Mouse (Mus musculus) hindbrain, embryonic 11.5 days (tissue): ENCODE measurements around the gene Gm9936. TPM values are rescaled to one million over a fixed set of nuclear protein-coding genes. Genes with fewer than 3 reads are reported as not detected.
"Not testable (repeated sequence)": the region's sequence is repeated elsewhere in the genome, so short reads cannot be mapped to it uniquely, and the experiment has no call there.

Experiments
- ATAC-seq: fragments of 200-750 bp; cut with Nextera tagmentation; 2 replicates; pipeline ENCODE4 v1.8.0; 2017; ENCODE audit warnings: mild to moderate bottlenecking, moderate TSS enrichment, moderate library complexity; ENCODE audit not compliant: low FRiP score
- DNase-seq: peaks from one replicate; pipeline ENCODE4 v3.0.0-alpha.2; 2015; ENCODE audit warnings: low spot score
- H3K27ac ChIP-seq: fragments of 300-500 bp; sonication (generic); 2 replicates; pipeline ENCODE4 v1.5.1; 2014; ENCODE audit warnings: mild to moderate bottlenecking, low read depth, low read length
- H3K27me3 ChIP-seq: fragments of 300-500 bp; sonication (generic); 2 replicates; pipeline ENCODE4 v1.6.1; 2014; ENCODE audit warnings: mild to moderate bottlenecking, low read length, moderate library complexity, mixed read lengths; ENCODE audit not compliant: control insufficient read depth, insufficient read depth
- H3K36me3 ChIP-seq: fragments of 300-500 bp; sonication (generic); 2 replicates; pipeline ENCODE4 v1.6.1; 2014; ENCODE audit warnings: mild to moderate bottlenecking, low read length, moderate library complexity, mixed read lengths; ENCODE audit not compliant: control insufficient read depth, insufficient read depth
- H3K4me1 ChIP-seq: fragments of 300-500 bp; sonication (generic); replicated peaks from 2 replicates; pipeline ENCODE4 v1.6.1; 2014; ENCODE audit warnings: low read length, mixed read lengths; ENCODE audit not compliant: control insufficient read depth, insufficient read depth
- H3K4me2 ChIP-seq: fragments of 300-500 bp; sonication (generic); replicated peaks from 2 replicates; pipeline ENCODE4 v1.6.1; 2014; ENCODE audit warnings: mild to moderate bottlenecking, low read depth, low read length
- H3K4me3 ChIP-seq: fragments of 300-500 bp; sonication (generic); 2 replicates; pipeline ENCODE4 v1.5.1; 2014; ENCODE audit warnings: low read depth, low read length
- H3K9ac ChIP-seq: fragments of 300-500 bp; sonication (generic); 2 replicates; pipeline ENCODE4 v1.6.1; 2014; ENCODE audit warnings: low read depth, low read length
- H3K9me3 ChIP-seq: fragments of 300-500 bp; sonication (generic); 2 replicates; pipeline ENCODE4 v1.6.1; 2016; ENCODE audit warnings: low read length; ENCODE audit not compliant: control insufficient read depth
- WGBS: fragments of 180-500 bp; shearing (Covaris S2); extraction: QIAGEN DNeasy Blood & Tissue Kit; methylation state at CpG from one replicate; pipeline ENCODE4 v1.1.7; 2014; 5-methylcytosine and 5-hydroxymethylcytosine counted together
- polyA plus RNA-seq: library from polyadenylated mRNA; unstranded; fragments of >200 nt; fragmentation: Nextera tagmentation; extraction: Ambion mirVana; gene quantifications from 2 replicates; pipeline ENCODE4 v1.2.1, GENCODE M21; 2014

The Gm9936 gene
- polyA plus RNA-seq, 1 experiment from 2014 or later = 0.69 TPM

DNA sequence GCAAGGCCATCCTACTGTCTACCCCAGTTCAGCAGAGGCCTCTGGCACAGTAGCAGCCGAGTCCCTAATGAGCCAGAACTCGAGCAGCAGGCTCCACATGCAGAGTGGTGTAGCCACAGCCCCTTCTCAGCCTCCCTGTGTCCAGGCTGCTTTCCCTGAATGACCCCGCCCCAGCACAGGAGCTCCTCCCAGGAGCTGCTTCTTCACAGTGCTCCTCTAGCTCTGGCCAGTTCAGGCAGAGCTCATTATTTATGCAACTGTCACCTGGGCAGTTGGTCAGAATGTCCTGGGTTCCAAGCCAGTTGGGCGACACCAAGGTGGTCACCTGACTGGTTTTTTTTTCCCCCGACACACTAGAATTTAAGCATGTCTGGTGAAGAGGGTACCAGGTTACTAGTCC lies 5.1 kb downstream of the Gm9936 start, which contains the start of gene 4930519G04Rik:
Gene 4930519G04Rik, plus strand, starts transcription at position 301 of the 400 bp plus-strand sequence.
- 75% methylated on average over 3 of the region's 5 CpGs for WGBS
- not testable (repeated sequence) for H3K4me1 ChIP-seq, H3K27me3 ChIP-seq

DNA sequence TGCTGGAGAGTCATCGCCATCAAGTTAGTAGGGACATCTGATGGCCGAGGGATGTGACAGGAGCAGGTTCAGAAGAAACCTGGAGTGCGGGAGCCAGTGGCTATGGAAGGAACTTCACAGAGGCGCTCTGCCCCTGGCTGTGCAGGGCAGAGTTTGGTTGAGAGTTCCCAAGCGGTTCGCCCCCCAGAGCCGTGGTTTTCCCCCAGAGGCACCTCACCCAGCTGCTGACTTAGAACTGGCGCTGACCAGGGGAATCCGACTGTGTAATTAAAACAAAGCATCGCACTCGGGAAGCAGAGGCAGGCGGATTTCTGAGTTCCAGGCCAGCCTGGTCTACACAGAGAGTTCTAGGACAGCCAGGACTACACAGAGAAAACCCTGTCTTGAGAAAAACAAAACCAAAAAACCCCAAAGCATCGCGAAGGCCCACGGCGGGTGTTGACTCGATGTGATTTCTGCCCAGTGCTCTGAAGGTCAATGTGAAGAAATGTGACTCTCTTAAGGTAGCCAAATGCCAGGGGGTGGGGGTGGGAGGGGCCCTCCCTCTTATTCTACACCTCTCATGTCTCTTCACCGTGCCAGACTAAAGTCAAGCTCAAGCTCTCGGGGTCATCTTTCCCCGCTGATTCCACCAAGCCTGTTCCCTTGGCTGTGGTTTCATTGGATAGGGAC lies 6.8 kb downstream of the Gm9936 start:
- Histone ChIP-seq H3K9me3 (no peaks in the 10 kb centered on the region), H3K27me3 (no peaks in the 10 kb centered on the region), H3K4me1 (no peaks in the 10 kb centered on the region), H3K9ac (no peak overlapping the region), H3K36me3 (no peaks in the 10 kb centered on the region), H3K4me2 (no peak overlapping the region), H3K27ac (no peak overlapping the region), H3K4me3 (no peak overlapping the region)
- 86% methylated on average over 20 of the region's 20 CpGs for WGBS
- ATAC-seq (no peak), DNase-seq (no peak)

More for the DNA sequence above, 5.1 kb downstream of the Gm9936 start, which contains the start of gene 4930519G04Rik:
- ATAC-seq, H3K9me3 ChIP-seq, H3K4me3 ChIP-seq, H3K36me3 ChIP-seq, H3K9ac ChIP-seq, H3K27ac ChIP-seq, H3K4me2 ChIP-seq, DNase-seq: not testable (repeated sequence)

DNA sequence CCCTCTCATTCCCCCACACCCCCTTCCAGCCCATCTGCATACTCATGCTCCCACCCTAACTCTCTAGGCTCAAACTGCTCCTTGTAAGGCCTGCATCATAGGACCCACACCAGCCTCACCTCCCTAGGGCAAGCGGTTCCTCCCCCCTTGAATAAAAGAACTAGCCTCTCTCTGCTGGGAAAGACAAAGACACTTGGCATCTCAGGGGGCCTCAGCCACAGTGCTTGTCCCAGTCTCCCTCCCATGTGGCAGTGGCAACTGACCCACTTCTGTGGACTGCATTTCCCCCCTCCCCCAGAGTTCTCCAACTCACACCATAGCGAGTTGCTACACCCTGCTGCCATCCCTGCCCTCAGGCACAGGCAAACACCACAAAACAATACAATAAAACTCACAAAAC lies 14.1 kb downstream of the Gm9936 start:
- H3K36me3 ChIP-seq, H3K4me1 ChIP-seq, H3K4me3 ChIP-seq, H3K9ac ChIP-seq, ATAC-seq, DNase-seq, H3K27me3 ChIP-seq, H3K4me2 ChIP-seq, H3K9me3 ChIP-seq, H3K27ac ChIP-seq: not testable (repeated sequence)
- 68% methylated on average over 2 of the region's 2 CpGs for WGBS

DNA sequence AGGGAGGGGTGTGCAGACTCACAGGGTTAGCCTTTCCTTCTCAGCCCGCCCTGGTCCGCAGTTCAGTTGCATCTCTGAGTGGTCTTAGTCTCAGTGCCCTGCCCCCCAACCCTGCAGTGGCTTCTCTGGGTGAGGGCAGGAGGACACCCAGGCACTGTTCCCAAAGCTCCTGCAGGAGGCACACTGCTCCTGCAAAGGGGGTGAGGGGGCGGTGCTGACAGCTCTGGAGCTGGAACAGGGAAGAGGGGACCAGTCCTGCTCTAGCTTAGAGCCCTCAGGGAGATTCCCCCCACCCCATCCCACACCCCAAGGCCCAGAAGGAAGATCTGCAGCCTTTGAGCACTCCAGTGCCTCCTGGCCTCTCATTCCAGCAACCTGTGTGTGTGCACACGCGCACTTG lies 15.8 kb downstream of the Gm9936 start:
- Histone ChIP-seq H3K36me3 (no peaks in the 10 kb centered on the region), H3K27me3 (no peaks in the 10 kb centered on the region), H3K9me3 (no peaks in the 10 kb centered on the region), H3K27ac (no peak overlapping the region), H3K4me3 (no peak overlapping the region), H3K9ac (no peak overlapping the region), H3K4me1 (no peaks in the 10 kb centered on the region), H3K4me2 (no peak overlapping the region)
- WGBS = 72% methylated on average over 5 of the region's 5 CpGs
- DNase-seq = no peak
- ATAC-seq = no peak

DNA sequence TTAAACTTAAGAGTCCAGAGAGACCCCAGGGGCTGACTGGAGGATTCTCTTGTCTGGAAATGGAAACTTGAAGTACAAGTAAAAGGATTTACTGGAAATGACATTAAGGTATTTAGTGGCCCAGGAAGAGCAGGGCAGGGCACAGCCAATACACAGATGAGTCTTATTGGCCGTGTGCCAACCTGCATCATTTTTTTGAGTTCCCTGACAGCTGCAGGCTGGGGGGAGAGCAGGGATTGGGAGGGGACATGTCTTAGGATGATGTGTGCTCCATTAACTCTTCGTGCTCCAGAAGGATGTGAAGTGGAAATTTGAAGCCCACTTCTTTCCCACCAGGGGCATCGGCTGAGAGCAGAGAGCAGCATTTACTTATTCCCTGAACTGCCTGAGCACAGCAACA lies 16.3 kb downstream of the Gm9936 start:
- not testable (repeated sequence) for H3K36me3 ChIP-seq, H3K4me2 ChIP-seq, H3K27ac ChIP-seq, H3K27me3 ChIP-seq, DNase-seq, H3K9ac ChIP-seq, ATAC-seq, H3K9me3 ChIP-seq, H3K4me3 ChIP-seq, H3K4me1 ChIP-seq
- WGBS = 51% methylated on average over 3 of the region's 3 CpGs

DNA sequence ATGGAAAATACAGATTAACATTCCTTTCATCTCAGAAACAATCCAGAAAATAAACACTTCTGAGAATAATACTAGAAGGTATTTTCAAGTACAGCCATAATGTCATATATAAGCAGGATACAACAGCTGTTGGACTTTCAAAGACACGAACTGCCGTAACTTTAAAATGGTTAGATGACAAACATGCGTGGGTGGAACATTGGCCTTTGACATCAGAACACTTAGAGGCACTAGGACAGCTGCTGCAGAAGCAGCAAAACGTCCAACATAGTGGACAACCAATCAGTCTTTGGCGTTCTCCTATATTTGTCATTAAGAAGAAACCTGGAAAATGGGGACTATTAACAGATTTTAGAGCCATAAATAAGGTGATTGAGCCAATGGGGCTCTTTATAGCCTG lies 18.0 kb downstream of the Gm9936 start:
- ATAC-seq, H3K9ac ChIP-seq, H3K4me3 ChIP-seq, H3K27me3 ChIP-seq, H3K36me3 ChIP-seq, H3K4me1 ChIP-seq, H3K4me2 ChIP-seq, H3K27ac ChIP-seq, DNase-seq, H3K9me3 ChIP-seq: not testable (repeated sequence)
- WGBS = 73% methylated on average over 5 of the region's 5 CpGs

DNA sequence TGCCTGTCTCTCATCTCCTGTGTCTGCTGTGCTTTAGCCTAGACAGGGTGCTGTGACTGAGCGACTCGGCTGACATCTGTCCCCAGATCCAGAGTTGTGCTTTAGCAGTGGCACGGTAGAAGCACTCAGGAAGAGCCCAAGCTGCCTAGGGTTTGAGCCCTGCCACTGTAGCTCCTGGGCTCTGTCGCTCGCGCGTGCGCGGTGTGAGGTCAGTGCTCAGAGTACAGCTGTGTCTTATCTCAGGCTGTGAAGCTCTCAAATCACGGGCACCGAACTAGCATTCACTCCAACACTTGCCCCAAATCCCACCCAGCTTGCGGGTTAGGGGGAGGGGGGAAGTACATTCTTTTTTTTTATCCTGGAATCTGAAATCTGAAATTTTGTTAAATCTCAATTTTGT lies 21.6 kb downstream of the Gm9936 start:
- no peak for ATAC-seq
- DNase-seq = peak; percentile 16
- Histone ChIP-seq H3K9ac (no peak overlapping the region), H3K4me3 (no peak overlapping the region), H3K27me3 (no peaks in the 10 kb centered on the region), H3K4me1 (no peaks in the 10 kb centered on the region), H3K4me2 (no peak overlapping the region), H3K27ac (no peak overlapping the region), H3K36me3 (no peaks in the 10 kb centered on the region), H3K9me3 (no peaks in the 10 kb centered on the region)
- WGBS = 68% methylated on average over 12 of the region's 12 CpGs

DNA sequence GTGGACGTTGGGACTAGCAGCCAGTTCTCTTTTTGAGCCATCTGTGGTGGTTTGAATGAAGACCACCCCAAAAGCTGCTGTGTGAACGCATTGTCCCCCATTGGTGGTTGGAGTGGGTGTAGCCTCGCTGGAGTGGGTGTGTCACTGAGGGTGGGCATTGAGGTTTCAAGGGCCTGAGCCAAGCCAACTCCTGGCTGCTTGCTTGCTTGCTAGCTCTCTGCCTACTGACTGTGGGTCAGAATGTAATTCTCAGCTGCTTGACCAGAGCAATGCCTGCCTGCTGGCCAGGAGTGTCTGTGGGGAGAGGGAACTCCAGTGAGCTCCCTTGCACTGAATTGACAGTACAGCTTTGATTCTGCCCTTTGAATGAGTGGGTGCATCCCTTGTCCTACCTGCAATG lies 28.7 kb downstream of the Gm9936 start:
- H3K4me1 ChIP-seq = no peaks in the 10 kb centered on the region
- WGBS = 70% methylated on average over 3 of the region's 3 CpGs
- ATAC-seq = no peak

DNA sequence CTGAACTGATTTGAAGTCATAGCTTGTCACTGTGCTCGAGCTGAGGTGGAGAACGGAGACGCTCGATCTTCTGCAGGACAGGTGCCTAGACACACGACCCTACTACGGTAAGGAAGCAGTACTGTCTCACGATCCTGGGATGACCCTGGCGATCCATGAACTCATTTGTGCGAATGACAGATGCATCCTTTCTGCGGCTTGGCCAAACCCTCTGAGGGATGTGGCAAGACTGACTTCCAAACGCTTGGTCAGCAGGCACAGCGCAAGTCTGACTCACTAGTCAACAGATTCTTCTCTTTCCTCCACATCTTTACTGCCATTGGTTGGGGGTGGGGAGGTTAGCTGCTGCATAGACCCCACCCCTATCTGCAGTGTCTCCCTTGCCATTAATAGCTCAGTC lies 31.1 kb downstream of the Gm9936 start:
- no peak overlapping the region for H3K27ac ChIP-seq
- H3K27me3 ChIP-seq = no peaks in the 10 kb centered on the region
- 90% methylated on average over 12 of the region's 12 CpGs for WGBS
- H3K9me3 ChIP-seq = no peaks in the 10 kb centered on the region
- no peak overlapping the region for H3K4me3 ChIP-seq
- no peak overlapping the region for H3K4me2 ChIP-seq
- DNase-seq (no peak), ATAC-seq (no peak)
- no peak overlapping the region for H3K9ac ChIP-seq
- H3K4me1 ChIP-seq = no peaks in the 10 kb centered on the region
- H3K36me3 ChIP-seq = no peaks in the 10 kb centered on the region

More for the DNA sequence above, 28.7 kb downstream of the Gm9936 start:
- H3K27me3 ChIP-seq = no peaks in the 10 kb centered on the region
- H3K9me3 ChIP-seq = no peaks in the 10 kb centered on the region
- H3K4me3 ChIP-seq = no peak overlapping the region
- no peak overlapping the region for H3K4me2 ChIP-seq
- H3K36me3 ChIP-seq = no peaks in the 10 kb centered on the region
- DNase-seq = no peak
- no peak overlapping the region for H3K9ac ChIP-seq
- no peak overlapping the region for H3K27ac ChIP-seq
